In genomic region chr7:81198538-81198937, GRCm38 (mm10) we compare ENCODE assay signal across 10 mouse cellular contexts. TPM values are rescaled to one million over a fixed set of nuclear protein-coding genes. Genes with fewer than 3 reads are reported as not detected.
A peak's percentile ranks its signal among the peaks of the same experiment; 100 is the strongest.
DNase-seq lines count a peak whose midpoint lies in the region; ATAC-seq and TF ChIP-seq lines count a peak whose summit lies in the region.
"Had no signal": no experiment of that assay in that cellular context is flagged by ENCODE, and none has a peak within 500 bp of the region (broad histone marks: within the 10 kb centered on the region; RNA-seq: fewer than 3 reads in every experiment).

No protein-coding gene starts in this region.

- no peaks in the 10 kb centered on the region for H3K79me2 ChIP-seq in heart, adult 2 months (replicated peaks; ENCODE audit: control insufficient read depth, insufficient read depth, low read length)
- no peaks in the 10 kb centered on the region for H3K79me2 ChIP-seq in myocyte (ENCODE audit: control insufficient read depth, insufficient read depth)

- no peak for TF ChIP-seq POLR2A in heart, adult 2 months (IDR thresholded peaks at IDR 0.05; ENCODE audit: insufficient read depth, low read depth, low read length)
- no peak for TF ChIP-seq POLR2A in myocyte (IDR thresholded peaks at IDR 0.05; ENCODE audit: insufficient read length, low read depth)

- H3K27me3 ChIP-seq in heart, adult 2 months (ENCODE audit: control insufficient read depth, insufficient read depth, low read length) = no peaks in the 10 kb centered on the region
- H3K27me3 ChIP-seq in heart, embryonic 12.5 days (replicated peaks) = no peaks in the 10 kb centered on the region
- no peaks in the 10 kb centered on the region for H3K27me3 ChIP-seq in neural tube, embryonic 12.5 days (replicated peaks)
- H3K27me3 ChIP-seq in myocyte (ENCODE audit: control insufficient read depth, insufficient read depth, insufficient read length) = no peaks in the 10 kb centered on the region
- no peaks in the 10 kb centered on the region for H3K27me3 ChIP-seq in forebrain, embryonic 14.5 days (replicated peaks; ENCODE audit: control insufficient read depth, insufficient read depth, low read length)
- H3K27me3 ChIP-seq: midbrain, embryonic 15.5 days had no signal

- ATAC-seq in heart, embryonic 12.5 days (ENCODE audit: insufficient number of reproducible peaks, low FRiP score) = no peak
- no peak for ATAC-seq in neural tube, embryonic 12.5 days (ENCODE audit: low FRiP score, low read depth)
- ATAC-seq in forebrain, embryonic 14.5 days = no peak
- ATAC-seq: midbrain, embryonic 15.5 days had no signal

- H3K36me3 ChIP-seq in heart, adult 2 months (ENCODE audit: control insufficient read depth, insufficient read depth, low read length) = no peaks in the 10 kb centered on the region
- no peaks in the 10 kb centered on the region for H3K36me3 ChIP-seq in heart, embryonic 12.5 days
- H3K36me3 ChIP-seq in neural tube, embryonic 12.5 days = no peaks in the 10 kb centered on the region
- H3K36me3 ChIP-seq in myocyte (ENCODE audit: control insufficient read depth, insufficient read depth) = no peaks in the 10 kb centered on the region
- no peaks in the 10 kb centered on the region for H3K36me3 ChIP-seq in forebrain, embryonic 14.5 days (ENCODE audit: control insufficient read depth, insufficient read depth, low read length)
- H3K36me3 ChIP-seq: midbrain, embryonic 15.5 days had no signal

- H3K9ac ChIP-seq in heart, adult 2 months (ENCODE audit: low read depth, low read length) = no peak overlapping the region
- H3K9ac ChIP-seq in heart, embryonic 12.5 days = no peak overlapping the region
- H3K9ac ChIP-seq in neural tube, embryonic 12.5 days = 0 out of 2 replicates have a peak overlapping the region, but pooled peaks have one; percentile 21
- no peak overlapping the region for H3K9ac ChIP-seq in forebrain, embryonic 14.5 days (ENCODE audit: low read length)
- H3K9ac ChIP-seq: midbrain, embryonic 15.5 days had no signal

- no peak overlapping the region for H3ac ChIP-seq in myocyte (ENCODE audit: control insufficient read depth, insufficient read length)

- no peaks in the 10 kb centered on the region for H3K4me1 ChIP-seq in heart, adult 2 months (ENCODE audit: control insufficient read depth, insufficient read depth, low read length)
- H3K4me1 ChIP-seq in heart, embryonic 12.5 days (replicated peaks) = peaks cover 13% of the 10 kb centered on the region; the same call in 1 of the 2 replicates
- H3K4me1 ChIP-seq in neural tube, embryonic 12.5 days = peaks cover 14% of the 10 kb centered on the region; the same call in 1 of the 2 replicates
- 0 out of 2 replicates have a peak, but pooled peaks cover 2% of the 10 kb centered on the region for H3K4me1 ChIP-seq in forebrain, embryonic 14.5 days (ENCODE audit: control insufficient read depth, insufficient read depth, low read length)
- H3K4me1 ChIP-seq: midbrain, embryonic 15.5 days had no signal

- H3K9me3 ChIP-seq in heart, embryonic 12.5 days (replicated peaks) = no peaks in the 10 kb centered on the region
- no peaks in the 10 kb centered on the region for H3K9me3 ChIP-seq in neural tube, embryonic 12.5 days
- H3K9me3 ChIP-seq in forebrain, embryonic 14.5 days (replicated peaks; ENCODE audit: control insufficient read depth, low read length) = no peaks in the 10 kb centered on the region
- H3K9me3 ChIP-seq: midbrain, embryonic 15.5 days had no signal

- 39% methylated on average over 4 of the region's 4 CpGs for WGBS in heart, adult 2 months
- WGBS in heart, embryonic 12.5 days = 40% methylated on average over 4 of the region's 4 CpGs
- WGBS in neural tube, embryonic 12.5 days = 31% methylated on average over 4 of the region's 4 CpGs
- 39% methylated on average over 4 of the region's 4 CpGs for WGBS in forebrain, embryonic 14.5 days

- no peak for TF ChIP-seq CTCF in heart, adult 2 months (IDR thresholded peaks at IDR 0.05)

- no peak for TF ChIP-seq EP300 in heart, adult 2 months (IDR thresholded peaks at IDR 0.05; ENCODE audit: insufficient read depth, low read depth, low read length)

- H3K27ac ChIP-seq in heart, adult 2 months = no peak overlapping the region
- H3K27ac ChIP-seq in heart, embryonic 12.5 days (ENCODE audit: poor library complexity, severe bottlenecking) = no peak overlapping the region
- no peak overlapping the region for H3K27ac ChIP-seq in neural tube, embryonic 12.5 days
- no peak overlapping the region for H3K27ac ChIP-seq in forebrain, embryonic 14.5 days (ENCODE audit: low read depth, low read length)
- H3K27ac ChIP-seq: left cerebral cortex, adult 2 months; midbrain, embryonic 15.5 days had no signal

- intact Hi-C loops in heart, adult 2 months (cut with DNase I) = no loop called here

- no peak overlapping the region for H3K4me3 ChIP-seq in heart, adult 2 months
- no peak overlapping the region for H3K4me3 ChIP-seq in heart, embryonic 12.5 days
- no peak overlapping the region for H3K4me3 ChIP-seq in neural tube, embryonic 12.5 days
- H3K4me3 ChIP-seq in myocyte = no peak overlapping the region
- H3K4me3 ChIP-seq in forebrain, embryonic 14.5 days (ENCODE audit: low read depth, low read length) = no peak overlapping the region
- H3K4me3 ChIP-seq: left cerebral cortex, adult 2 months; midbrain, embryonic 15.5 days had no signal

- no peak overlapping the region for H3K4me2 ChIP-seq in heart, embryonic 12.5 days
- H3K4me2 ChIP-seq in neural tube, embryonic 12.5 days (replicated peaks) = no peak overlapping the region
- peak overlapping the region; percentile 46 for H3K4me2 ChIP-seq in myocyte (ENCODE audit: low read depth)
- H3K4me2 ChIP-seq in forebrain, embryonic 14.5 days (ENCODE audit: low read length) = no peak overlapping the region
- H3K4me2 ChIP-seq: midbrain, embryonic 15.5 days had no signal

- DNase-seq in heart, adult 2 months = peak; percentile 20 to 28
- DNase-seq in neural tube, embryonic 10.5 days (ENCODE audit: extremely low spot score, low spot score) = no peak
- DNase-seq in fibroblast of lung, adult 2 months (ENCODE audit: low read depth) = peak; percentile 52
- no peak for DNase-seq in spleen, postnatal 14 days (ENCODE audit: low spot score in 2 of 2)
- DNase-seq in forebrain, embryonic 14.5 days (ENCODE audit: low spot score) = no peak

TF ChIP-seq in myocyte, 11 proteins besides CTCF, POLR2A, EP300 and RAD21:
- peak in 2 of 3 experiments; percentile 80 to 90 for TF ChIP-seq MYOG (IDR thresholded peaks at IDR 0.05; ENCODE audit: control insufficient read depth in 1 of 3, insufficient read depth in 1 of 3, insufficient read length in 2 of 3, low read depth in 2 of 3)
- TF ChIP-seq TCF12 (IDR thresholded peaks at IDR 0.05; ENCODE audit: insufficient read depth, poor library complexity, severe bottlenecking) = peak; percentile 73
- TF ChIP-seq MAX (IDR thresholded peaks at IDR 0.05; ENCODE audit: low read depth) = no peak
- TF ChIP-seq MYOD1 (IDR thresholded peaks at IDR 0.05; ENCODE audit: control insufficient read depth in 1 of 3, insufficient read length in 2 of 3, low read depth in 2 of 3) = peak in 2 of 3 experiments; percentile 96 to 97
- peak; percentile 72 for TF ChIP-seq TCF3 (IDR thresholded peaks at IDR 0.05; ENCODE audit: insufficient read length, low read depth)
- no peak for TF ChIP-seq E2F4 (IDR thresholded peaks at IDR 0.05; ENCODE audit: insufficient read depth)
- TF ChIP-seq USF1 (IDR thresholded peaks at IDR 0.05; ENCODE audit: low read depth) = no peak
- no peak for TF ChIP-seq CEBPB (IDR thresholded peaks at IDR 0.05; ENCODE audit: insufficient read depth, poor library complexity, severe bottlenecking)
- TF ChIP-seq SRF (IDR thresholded peaks at IDR 0.05; ENCODE audit: control insufficient read depth, insufficient read length, low read depth) = no peak
- TF ChIP-seq POLR2AphosphoS2 (IDR thresholded peaks at IDR 0.05; ENCODE audit: insufficient read length, low read depth) = no peak
- no peak for TF ChIP-seq REST (IDR thresholded peaks at IDR 0.05; ENCODE audit: insufficient read depth, insufficient read length)

RNA-seq across cellular contexts. Expression of gene Pde8a, which starts 14.9 kb away (rescaled TPM):
- total RNA-seq in heart, adult 2 months (2021) = 10 to 100 TPM; 12.2 to 13.0 TPM
- 7.8 and 13.6 TPM in 2 replicates for polyA plus RNA-seq in heart, adult 2 months (2012; rRNA removed)
- 3.8 and 3.9 TPM in 2 replicates for polyA plus RNA-seq in heart, embryonic 12.5 days (2016; fragmentation: Nextera tagmentation; extraction: Ambion mirVana)
- 3.7 TPM in 2 replicates for polyA plus RNA-seq in neural tube, embryonic 12.5 days (2016; fragmentation: Nextera tagmentation; extraction: Ambion mirVana)
- polyA plus RNA-seq in myocyte (2012; fragmentation: generic; extraction: Trizol) = 3.5 TPM
- polyA plus RNA-seq in forebrain, embryonic 14.5 days (2014; fragmentation: Nextera tagmentation; extraction: Ambion mirVana) = 1.5 and 1.7 TPM in 2 replicates

Comparison
In these comparisons a context has a peak if more than half of its experiments do, and no peak if none do; other contexts are left out.
1. DNase-seq: peak in heart, adult 2 months (2 of 2) and fibroblast of lung, adult 2 months (single experiment); none in neural tube, embryonic 10.5 days (single experiment), spleen, postnatal 14 days (0 of 2) and forebrain, embryonic 14.5 days (single experiment).